Comparison of ENCODE assay signal across 8 mouse cellular contexts in the genomic region with DNA sequence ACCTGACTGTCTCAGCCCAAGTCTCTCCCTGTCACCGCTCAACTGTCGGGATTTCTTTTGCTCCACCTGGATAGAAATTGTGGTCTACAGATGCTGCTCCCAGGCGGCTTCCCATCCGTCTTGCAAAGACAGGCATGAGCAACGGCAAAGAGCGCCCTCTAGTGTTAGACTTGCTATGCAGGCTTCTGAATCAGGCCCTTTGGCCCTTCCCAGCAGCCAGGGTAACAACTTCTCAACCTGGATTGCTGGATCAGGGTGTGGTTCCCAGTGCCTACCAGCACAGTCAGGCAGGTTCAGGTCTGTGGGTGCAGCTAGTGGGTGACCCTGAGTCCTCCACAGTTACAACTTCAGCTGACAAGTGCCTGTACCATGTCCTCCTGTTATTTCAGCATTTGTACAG.
DNase-seq lines count a peak whose midpoint lies in the region.

No protein-coding gene starts in this region.

- DNase-seq in 416B (ENCODE audit: low read depth) (peak; percentile 75), MEL-GATA-1-ER (ENCODE audit: extremely low read depth, low read depth) (peak; percentile 47)
- DNase-seq in cerebellum, adult 18-20 months = peak; percentile 76
- peak; percentile 42 to 51 for DNase-seq in frontal cortex, postnatal 25 days (ENCODE audit: low spot score in 2 of 2)
- peak; percentile 79 to 91 for DNase-seq in kidney, postnatal 25 days
- DNase-seq in lung, adult 18-20 months = peak; percentile 53 to 66
- DNase-seq in right cerebral cortex, adult 18-20 months = peak; percentile 69
- DNase-seq in yolk sac, embryonic 10.5 days (ENCODE audit: low spot score) = peak; percentile 68

Comparison
In these comparisons a context has a peak if more than half of its experiments do, and no peak if none do; other contexts are left out.
1. Peak in every context shown above with its lines: DNase-seq.